Mouse (Mus musculus): ENCODE measurements around the gene Vmn2r30. TPM values are rescaled to one million over a fixed set of nuclear protein-coding genes. Genes with fewer than 3 reads are reported as not detected.
"Not testable (repeated sequence)": the region's sequence is repeated elsewhere in the genome, so short reads cannot be mapped to it uniquely, and the experiment has no call there.

Gene Vmn2r30
- total RNA-seq (2014; rRNA removed) = not detected in 2 replicates
- not detected in 2 replicates for polyA plus RNA-seq (2015; fragmentation: Nextera tagmentation; extraction: Ambion mirVana)

- ATAC-seq, H3K9ac ChIP-seq: not testable (repeated sequence)
- no CpG with 5 or more reads among the region's 1 CpGs for WGBS
These were observed at the start of gene Vmn2r30 for GRCm38 (mm10) chr7:7337509-7337908. Vmn2r30 (minus strand) TSS chr7:7337609.

GRCm38 (mm10) chr7:7374431-7374830 is 37.0 kb upstream of the Vmn2r30 start, which contains the start of gene Gm45783:
Gm45783 (minus strand) TSS chr7:7374573.
- not testable (repeated sequence) for H3K9me3 ChIP-seq (ENCODE audit: low read length); DNase-seq
- 53% methylated on average over 12 of the region's 12 CpGs for WGBS

More at GRCm38 (mm10) chr7:7337509-7337908, at the start of gene Vmn2r30:
- not testable (repeated sequence) for H3K4me2 ChIP-seq (ENCODE audit: low read depth); DNase-seq; H3K36me3 ChIP-seq (ENCODE audit: insufficient read depth); H3K4me3 ChIP-seq (ENCODE audit: low read depth, low read length); H3K9me3 ChIP-seq (ENCODE audit: low read length); H3K27me3 ChIP-seq (ENCODE audit: insufficient read depth, low read length); H3K4me1 ChIP-seq (ENCODE audit: insufficient read depth); H3K27ac ChIP-seq (ENCODE audit: low read depth, low read length)

GRCm38 (mm10) chr7:7295595-7295994 is 41.8 kb downstream of the Vmn2r30 start:
- Histone ChIP-seq H3K9ac (no peak overlapping the region), H3K36me3 (ENCODE audit: insufficient read depth) (peaks cover 41% of the 10 kb centered on the region), H3K4me3 (ENCODE audit: low read depth, low read length) (no peak overlapping the region), H3K4me2 (ENCODE audit: low read depth) (no peak overlapping the region), H3K4me1 (ENCODE audit: insufficient read depth) (no peaks in the 10 kb centered on the region), H3K27ac (ENCODE audit: low read depth, low read length) (no peak overlapping the region), H3K9me3 (ENCODE audit: low read length) (no peaks in the 10 kb centered on the region), H3K27me3 (ENCODE audit: insufficient read depth, low read length) (no peaks in the 10 kb centered on the region)
- 77% methylated on average over 16 of the region's 16 CpGs for WGBS
- TF ChIP-seq CTCF (IDR thresholded peaks at IDR 0.05; ENCODE audit: low read depth) = peak; percentile 60
- ATAC-seq (no peak), DNase-seq (peak; percentile 47)

More at GRCm38 (mm10) chr7:7374431-7374830, 37.0 kb upstream of the Vmn2r30 start, which contains the start of gene Gm45783:
- ATAC-seq; H3K4me1 ChIP-seq (ENCODE audit: insufficient read depth); H3K27ac ChIP-seq (ENCODE audit: low read depth, low read length); H3K36me3 ChIP-seq (ENCODE audit: insufficient read depth); H3K27me3 ChIP-seq (ENCODE audit: insufficient read depth, low read length); H3K4me3 ChIP-seq (ENCODE audit: low read depth, low read length); H3K9ac ChIP-seq; H3K4me2 ChIP-seq (ENCODE audit: low read depth): not testable (repeated sequence)

GRCm38 (mm10) chr7:7281383-7281782 is 56.0 kb downstream of the Vmn2r30 start:
- DNase-seq (no peak), ATAC-seq (no peak)
- Histone ChIP-seq H3K4me2 (ENCODE audit: low read depth) (no peak overlapping the region), H3K9ac (no peak overlapping the region), H3K36me3 (ENCODE audit: insufficient read depth) (peaks cover 32% of the 10 kb centered on the region), H3K4me3 (ENCODE audit: low read depth, low read length) (no peak overlapping the region), H3K27ac (ENCODE audit: low read depth, low read length) (no peak overlapping the region), H3K9me3 (ENCODE audit: low read length) (no peaks in the 10 kb centered on the region), H3K27me3 (ENCODE audit: insufficient read depth, low read length) (no peaks in the 10 kb centered on the region), H3K4me1 (ENCODE audit: insufficient read depth) (no peaks in the 10 kb centered on the region)
- 91% methylated on average over 1 of the region's 1 CpGs for WGBS
- no peak for TF ChIP-seq CTCF (IDR thresholded peaks at IDR 0.05; ENCODE audit: low read depth)

GRCm38 (mm10) chr7:7277966-7278567 is 59.3 kb downstream of the Vmn2r30 start, which contains the start of gene Gm45844:
Gm45844 (minus strand) TSS chr7:7278289.
- Histone ChIP-seq H3K36me3 (ENCODE audit: insufficient read depth) (peaks cover 11% of the 10 kb centered on the region), H3K27ac (ENCODE audit: low read depth, low read length) (peak within 1 kb of the TSS; percentile 57), H3K4me2 (ENCODE audit: low read depth) (peak within 1 kb of the TSS; percentile 40), H3K9ac (peak within 1 kb of the TSS; percentile 54), H3K4me3 (ENCODE audit: low read depth, low read length) (peak within 1 kb of the TSS; percentile 34)
- not testable (repeated sequence) for H3K27me3 ChIP-seq (ENCODE audit: insufficient read depth, low read length); H3K9me3 ChIP-seq (ENCODE audit: low read length); H3K4me1 ChIP-seq (ENCODE audit: insufficient read depth)
- DNase-seq (peak; percentile 90), ATAC-seq (peak; percentile 97)
- 30% methylated on average over 45 of the region's 45 CpGs for WGBS
- TF ChIP-seq CTCF (IDR thresholded peaks at IDR 0.05; ENCODE audit: low read depth) = peak; percentile 93

- peak overlapping the region; percentile 40 for H3K4me2 ChIP-seq (ENCODE audit: low read depth)
- not testable (repeated sequence) for H3K9me3 ChIP-seq (ENCODE audit: low read length); H3K4me1 ChIP-seq (ENCODE audit: insufficient read depth); H3K27me3 ChIP-seq (ENCODE audit: insufficient read depth, low read length); H3K36me3 ChIP-seq (ENCODE audit: insufficient read depth)
- peak overlapping the region; percentile 57 for H3K27ac ChIP-seq (ENCODE audit: low read depth, low read length)
- DNase-seq (peak; percentile 63), ATAC-seq (peak; percentile 68)
- H3K4me3 ChIP-seq (ENCODE audit: low read depth, low read length) = peak overlapping the region; percentile 34
- WGBS = 44% methylated on average over 24 of the region's 24 CpGs
- peak overlapping the region; percentile 54 for H3K9ac ChIP-seq
These were observed 59.9 kb downstream of the Vmn2r30 start for GRCm38 (mm10) chr7:7277556-7277955.

Small RNA genes within 50 kb of the gene (microRNA-seq; reads per million reads assigned to microRNA genes)
- 2.2 to 2.3 reads per million in 2 experiments for gene Mir5620

Other genes starting within 250 kb of the Vmn2r30 start
- 27.2 and 31.7 TPM in 2 replicates for gene Zfp954, start 216.1 kb downstream of the Vmn2r30 start, total RNA-seq (2014; rRNA removed)
- 16.4 and 17.1 TPM in 2 replicates for gene Zfp954, start 216.1 kb downstream of the Vmn2r30 start, polyA plus RNA-seq (2015; fragmentation: Nextera tagmentation; extraction: Ambion mirVana)
- 5.4 and 5.5 TPM in 2 replicates for gene Zfp773, start 200.9 kb downstream of the Vmn2r30 start, total RNA-seq (2014; rRNA removed)
- 3.6 and 4.5 TPM in 2 replicates for gene Zfp773, start 200.9 kb downstream of the Vmn2r30 start, polyA plus RNA-seq (2015; fragmentation: Nextera tagmentation; extraction: Ambion mirVana)
- gene Zfp418, start 166.3 kb downstream of the Vmn2r30 start, total RNA-seq (2014; rRNA removed) = 4.8 and 6.3 TPM in 2 replicates
- gene Zfp418, start 166.3 kb downstream of the Vmn2r30 start, polyA plus RNA-seq (2015; fragmentation: Nextera tagmentation; extraction: Ambion mirVana) = 0.79 and 0.98 TPM in 2 replicates
- 9.3 and 11.5 TPM in 2 replicates for gene Zfp772, start 127.6 kb downstream of the Vmn2r30 start, total RNA-seq (2014; rRNA removed)
- gene Zfp772, start 127.6 kb downstream of the Vmn2r30 start, polyA plus RNA-seq (2015; fragmentation: Nextera tagmentation; extraction: Ambion mirVana) = 4.5 and 6.3 TPM in 2 replicates
- gene Vmn2r29, start 90.3 kb downstream of the Vmn2r30 start, total RNA-seq (2014; rRNA removed) = 1.7 and 2.3 TPM in 2 replicates
- 0.42 and 1.2 TPM in 2 replicates for gene Vmn2r29, start 90.3 kb downstream of the Vmn2r30 start, polyA plus RNA-seq (2015; fragmentation: Nextera tagmentation; extraction: Ambion mirVana)
- 6.1 and 8.7 TPM in 2 replicates for gene Gm45844, start 59.3 kb downstream of the Vmn2r30 start, total RNA-seq (2014; rRNA removed)
- 6.8 and 9.2 TPM in 2 replicates for gene Gm45844, start 59.3 kb downstream of the Vmn2r30 start, polyA plus RNA-seq (2015; fragmentation: Nextera tagmentation; extraction: Ambion mirVana)
- gene Clcn4, start 36.8 kb downstream of the Vmn2r30 start, total RNA-seq (2014; rRNA removed) = 171 and 175 TPM in 2 replicates
- 185 and 231 TPM in 2 replicates for gene Clcn4, start 36.8 kb downstream of the Vmn2r30 start, polyA plus RNA-seq (2015; fragmentation: Nextera tagmentation; extraction: Ambion mirVana)
- not detected in 2 replicates for gene Gm45783, start 37.0 kb upstream of the Vmn2r30 start, total RNA-seq (2014; rRNA removed)
- gene Gm45783, start 37.0 kb upstream of the Vmn2r30 start, polyA plus RNA-seq (2015; fragmentation: Nextera tagmentation; extraction: Ambion mirVana) = not detected in 2 replicates
- gene Vmn2r31, start 62.1 kb upstream of the Vmn2r30 start, total RNA-seq (2014; rRNA removed) = not detected in 2 replicates
- gene Vmn2r31, start 62.1 kb upstream of the Vmn2r30 start, polyA plus RNA-seq (2015; fragmentation: Nextera tagmentation; extraction: Ambion mirVana) = not detected in 2 replicates
- not detected in 2 replicates for gene Vmn2r32, start 142.4 kb upstream of the Vmn2r30 start, total RNA-seq (2014; rRNA removed)
- gene Vmn2r32, start 142.4 kb upstream of the Vmn2r30 start, polyA plus RNA-seq (2015; fragmentation: Nextera tagmentation; extraction: Ambion mirVana) = not detected in 2 replicates
- not detected in 2 replicates for gene Vmn2r33, start 229.2 kb upstream of the Vmn2r30 start, total RNA-seq (2014; rRNA removed)
- gene Vmn2r33, start 229.2 kb upstream of the Vmn2r30 start, polyA plus RNA-seq (2015; fragmentation: Nextera tagmentation; extraction: Ambion mirVana) = not detected in 2 replicates